Mouse (Mus musculus) midbrain, postnatal 0 days (tissue): Measurements from ENCODE around the gene 1700018B08Rik. TPM values are rescaled to one million over a fixed set of nuclear protein-coding genes. Genes with fewer than 3 reads are reported as not detected.

Source experiments
- ATAC-seq: fragments of 200-750 bp; cut with Nextera tagmentation; 2 replicates; pipeline ENCODE4 v1.8.0; 2017; ENCODE audit warnings: moderate number of reproducible peaks, mild to moderate bottlenecking, moderate TSS enrichment, moderate library complexity; ENCODE audit not compliant: low FRiP score
- DNase-seq: peaks from one replicate; pipeline ENCODE4 v3.0.0-alpha.2; 2015; ENCODE audit warnings: low spot score
- H3K27ac ChIP-seq: fragments of 300-500 bp; sonication (generic); 2 replicates; pipeline ENCODE4 v1.5.1; 2014; ENCODE audit warnings: low read depth, mild to moderate bottlenecking, low read length, mixed read lengths
- H3K27me3 ChIP-seq: fragments of 300-500 bp; sonication (generic); 2 replicates; pipeline ENCODE4 v1.6.1; 2014; ENCODE audit warnings: low read length, control low read depth, mixed read lengths; ENCODE audit not compliant: insufficient read depth
- H3K36me3 ChIP-seq: fragments of 300-500 bp; sonication (generic); 2 replicates; pipeline ENCODE4 v1.6.1; 2014; ENCODE audit warnings: low read length, control low read depth, mixed read lengths; ENCODE audit not compliant: insufficient read depth
- H3K4me1 ChIP-seq: fragments of 300-500 bp; sonication (generic); 2 replicates; pipeline ENCODE4 v1.6.1; 2014; ENCODE audit warnings: mild to moderate bottlenecking, control low read depth, antibody characterized with exemption, low read length, mixed read lengths; ENCODE audit not compliant: insufficient read depth
- H3K4me2 ChIP-seq: fragments of 300-500 bp; sonication (generic); 2 replicates; pipeline ENCODE4 v1.6.1; 2014; ENCODE audit warnings: low read depth, mild to moderate bottlenecking, low read length, mixed read lengths; ENCODE audit not compliant: poor library complexity, severe bottlenecking
- H3K4me3 ChIP-seq: fragments of 300-500 bp; sonication (generic); 2 replicates; pipeline ENCODE4 v1.5.1; 2014; ENCODE audit warnings: low read depth, mild to moderate bottlenecking, low read length, moderate library complexity
- H3K9ac ChIP-seq: fragments of 300-500 bp; sonication (generic); replicated peaks from 2 replicates; pipeline ENCODE4 v1.6.1; 2014; ENCODE audit warnings: mild to moderate bottlenecking, low read length, moderate library complexity, mixed read lengths; ENCODE audit not compliant: poor library complexity, severe bottlenecking
- H3K9me3 ChIP-seq: fragments of 300-500 bp; sonication (generic); 2 replicates; pipeline ENCODE4 v1.6.1; 2016; ENCODE audit warnings: low read length, control low read depth
- CTCF ChIP-seq: IDR thresholded peaks from 2 replicates; pipeline ENCODE4 v1.5.1; 2016; ENCODE audit warnings: antibody characterized with exemption, mild to moderate bottlenecking
- WGBS: fragments of 180-500 bp; shearing (Covaris S2); extraction: QIAGEN DNeasy Blood & Tissue Kit; methylation state at CpG from one replicate; pipeline ENCODE4 v1.1.7; 2014; 5-methylcytosine and 5-hydroxymethylcytosine counted together
- polyA plus RNA-seq: library from polyadenylated mRNA; unstranded; fragments of >200 nt; fragmentation: Nextera tagmentation; extraction: Ambion mirVana; gene quantifications from 2 replicates; pipeline ENCODE4 v1.2.1, GENCODE M21; 2015
- total RNA-seq: library from RNA; depleted of rRNA; stranded (reverse); fragments of >200 nt; gene quantifications from 2 replicates; pipeline ENCODE4 v1.2.3, GENCODE M21; 2014

1700018B08Rik gene
- total and polyA plus RNA-seq, 2 experiments from 2014 or later = not detected

- Histone ChIP-seq H3K9ac (no peak overlapping the region), H3K9me3 (no peaks in the 10 kb centered on the region), H3K4me1 (peaks cover 17% of the 10 kb centered on the region), H3K27ac (no peak overlapping the region), H3K27me3 (no peaks in the 10 kb centered on the region), H3K36me3 (0 out of 2 replicates have a peak, but pooled peaks cover 3% of the 10 kb centered on the region), H3K4me2 (no peak overlapping the region), H3K4me3 (no peak overlapping the region)
- WGBS = 86% methylated on average over 4 of the region's 4 CpGs
- ATAC-seq (no peak), DNase-seq (no peak)
- TF ChIP-seq CTCF = no peak
Measured at GRCm38 (mm10) chr8:121588750-121589149, 44.6 kb upstream of the 1700018B08Rik start.

GRCm38 (mm10) chr8:121585159-121585825 is 41.2 kb upstream of the 1700018B08Rik start:
- ATAC-seq = peak; percentile 94
- H3K9ac ChIP-seq = peak overlapping the region; percentile 62
- WGBS = under 1% methylated on average over 47 of the region's 47 CpGs

GRCm38 (mm10) chr8:121584730-121585129 is 40.6 kb upstream of the 1700018B08Rik start:
- no peaks in the 10 kb centered on the region for H3K9me3 ChIP-seq
- H3K27ac ChIP-seq = no peak overlapping the region
- 41% methylated on average over 11 of the region's 13 CpGs for WGBS
- peak overlapping the region; percentile 65 for H3K4me2 ChIP-seq
- DNase-seq = no peak
- no peak overlapping the region for H3K9ac ChIP-seq
- no peak for TF ChIP-seq CTCF
- no peak for ATAC-seq
- H3K36me3 ChIP-seq = no peaks in the 10 kb centered on the region
- peak overlapping the region; percentile 54 for H3K4me3 ChIP-seq
- peaks cover 3% of the 10 kb centered on the region; the same call in 1 of the 2 replicates for H3K4me1 ChIP-seq
- no peaks in the 10 kb centered on the region for H3K27me3 ChIP-seq

More at GRCm38 (mm10) chr8:121585159-121585825, 41.2 kb upstream of the 1700018B08Rik start:
- H3K9me3 ChIP-seq = no peaks in the 10 kb centered on the region
- peak; percentile 98 for DNase-seq
- H3K27ac ChIP-seq = no peak overlapping the region
- H3K4me2 ChIP-seq = peak overlapping the region; percentile 65
- H3K4me1 ChIP-seq = peaks cover 3% of the 10 kb centered on the region; the same call in 1 of the 2 replicates
- H3K27me3 ChIP-seq = no peaks in the 10 kb centered on the region
- H3K36me3 ChIP-seq = no peaks in the 10 kb centered on the region
- no peak; the same call in 1 of the 2 replicates for TF ChIP-seq CTCF
- peak overlapping the region; percentile 54 for H3K4me3 ChIP-seq

GRCm38 (mm10) chr8:121583653-121584052 is 39.5 kb upstream of the 1700018B08Rik start:
- H3K4me3 ChIP-seq = no peak overlapping the region
- peaks cover 3% of the 10 kb centered on the region; the same call in 1 of the 2 replicates for H3K4me1 ChIP-seq
- ATAC-seq (no peak), DNase-seq (no peak)
- no peaks in the 10 kb centered on the region for H3K36me3 ChIP-seq
- H3K4me2 ChIP-seq = no peak overlapping the region
- H3K9ac ChIP-seq = no peak overlapping the region
- WGBS = 59% methylated on average over 8 of the region's 8 CpGs
- H3K9me3 ChIP-seq = no peaks in the 10 kb centered on the region
- no peak for TF ChIP-seq CTCF
- H3K27ac ChIP-seq = no peak overlapping the region
- H3K27me3 ChIP-seq = no peaks in the 10 kb centered on the region

GRCm38 (mm10) chr8:121580465-121580864 is 36.3 kb upstream of the 1700018B08Rik start:
- TF ChIP-seq CTCF = no peak
- DNase-seq (no peak), ATAC-seq (no peak)
- H3K9ac ChIP-seq = no peak overlapping the region
- H3K4me1 ChIP-seq = peaks cover 6% of the 10 kb centered on the region; the same call in 1 of the 2 replicates
- no peak overlapping the region for H3K4me3 ChIP-seq
- no peaks in the 10 kb centered on the region for H3K9me3 ChIP-seq
- H3K27ac ChIP-seq = no peak overlapping the region
- H3K36me3 ChIP-seq = no peaks in the 10 kb centered on the region
- H3K27me3 ChIP-seq = no peaks in the 10 kb centered on the region
- 36% methylated on average over 9 of the region's 9 CpGs for WGBS
- no peak overlapping the region for H3K4me2 ChIP-seq

GRCm38 (mm10) chr8:121578676-121579451 is 34.7 kb upstream of the 1700018B08Rik start, which contains the start of gene Fbxo31:
TSS of gene Fbxo31 (minus strand) at chr8:121578806.
- Histone ChIP-seq H3K4me3 (peak within 1 kb of the TSS; percentile 95), H3K27ac (peak within 1 kb of the TSS; percentile 73), H3K9me3 (no peaks in the 10 kb centered on the region), H3K4me1 (peaks cover 6% of the 10 kb centered on the region; the same call in 1 of the 2 replicates), H3K27me3 (no peaks in the 10 kb centered on the region), H3K36me3 (no peaks in the 10 kb centered on the region), H3K9ac (peak within 1 kb of the TSS; percentile 86), H3K4me2 (peak within 1 kb of the TSS; percentile 82)
- WGBS = 2% methylated on average over 36 of the region's 63 CpGs
- DNase-seq (peak; percentile 94), ATAC-seq (peak; percentile 93)
- TF ChIP-seq CTCF = no peak
